Mouse (Mus musculus): ENCODE measurements at regions not wholly inside any gene's neighbourhood (a gene's known extent, or its start where the extent isn't known, plus 50 kb on each side); places are given as distances from the start of the nearest gene placed in this dataset.

DNA sequence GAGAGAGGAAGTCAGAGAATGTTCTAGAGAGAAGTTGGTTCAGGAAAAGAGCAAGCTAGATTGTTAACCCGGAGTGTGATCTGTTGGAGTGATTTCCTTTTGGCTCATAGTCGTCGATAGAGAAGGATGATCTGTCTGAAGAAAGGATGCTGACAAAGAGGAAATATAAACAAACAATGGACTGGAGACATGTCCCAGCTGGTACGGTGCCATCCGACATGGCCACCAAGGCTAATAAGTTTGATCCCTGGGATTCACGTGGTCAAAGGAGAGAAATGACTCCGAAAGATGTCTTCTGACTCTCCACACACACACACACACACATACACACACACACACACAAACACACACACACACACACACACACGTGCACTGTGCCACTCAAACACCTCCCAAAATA, 113.5 kb upstream of the Mrps10 start:
- TF ChIP-seq CTCF (IDR thresholded peaks at IDR 0.05; ENCODE audit: extremely low read depth, insufficient read depth, low read length) (no peak), POLR2A (IDR thresholded peaks at IDR 0.05; ENCODE audit: extremely low read depth, insufficient read depth, low read length) (no peak)

Data from cortical plate, adult 2 months (tissue).